Mouse (Mus musculus): Measurements from ENCODE around the gene Grm7.

- no peak for TF ChIP-seq CTCF (conservative IDR thresholded peaks at IDR 0.05; ENCODE audit: insufficient read depth, insufficient read length, low read depth, low read length)
- TF ChIP-seq POLR2A (IDR thresholded peaks at IDR 0.05; ENCODE audit: low read depth, low read length) = no peak
Observed at GRCm38 (mm10) chr6:110723371-110723770, 78.0 kb downstream of the Grm7 start.
